Mouse (Mus musculus) cerebellum, adult 2 months (tissue): Measurements from ENCODE around the gene Dad1.

Experiments used
- CTCF ChIP-seq: fragments of 200-500 bp; IDR thresholded peaks from 2 replicates; pipeline ENCODE4 v1.5.1; 2011; ENCODE audit warnings: low read depth, mild to moderate bottlenecking, control low read depth, low read length, moderate library complexity, borderline replicate concordance; ENCODE audit not compliant: insufficient read depth
- POLR2A ChIP-seq: fragments of 200-500 bp; IDR thresholded peaks from 2 replicates; pipeline ENCODE4 v1.6.1; 2011; ENCODE audit warnings: low read length, control low read depth, borderline replicate concordance; ENCODE audit not compliant: insufficient read depth

- TF ChIP-seq POLR2A (no peak), CTCF (no peak)
Measured at GRCm38 (mm10) chr14:54265093-54265492, 11.2 kb upstream of the Dad1 start.
